Mouse (Mus musculus): ENCODE measurements around the gene Cdh13. TPM values are rescaled to one million over a fixed set of nuclear protein-coding genes. Genes with fewer than 3 reads are reported as not detected.
"Not testable (repeated sequence)": the region's sequence is repeated elsewhere in the genome, so short reads cannot be mapped to it uniquely, and the experiment has no call there.

The Cdh13 gene
- total RNA-seq, 2 experiments from 2014 or later = 182 to 194 TPM

DNA sequence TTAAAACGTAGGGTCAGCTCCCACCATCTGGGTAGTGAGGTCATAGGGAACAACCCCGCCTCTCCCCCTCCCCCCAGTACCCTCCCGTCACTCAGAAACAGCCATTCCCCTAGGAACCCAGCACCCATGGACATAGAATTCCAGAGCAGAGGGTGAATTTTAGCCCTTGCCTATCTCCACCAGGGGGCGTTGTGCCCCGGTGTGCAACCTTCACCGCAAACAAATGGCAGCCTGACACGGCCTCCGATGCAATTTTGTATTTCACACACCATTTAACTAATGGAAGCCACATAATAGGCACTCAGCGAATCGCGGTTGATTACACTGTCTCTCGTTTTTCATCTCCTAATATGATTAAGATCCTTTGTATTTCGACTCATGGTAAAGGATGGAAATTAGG, 461.5 kb downstream of the Cdh13 start:
- intact Hi-C loops (cut with DNase I) = no loop called here
- no peak for DNase-seq

DNA sequence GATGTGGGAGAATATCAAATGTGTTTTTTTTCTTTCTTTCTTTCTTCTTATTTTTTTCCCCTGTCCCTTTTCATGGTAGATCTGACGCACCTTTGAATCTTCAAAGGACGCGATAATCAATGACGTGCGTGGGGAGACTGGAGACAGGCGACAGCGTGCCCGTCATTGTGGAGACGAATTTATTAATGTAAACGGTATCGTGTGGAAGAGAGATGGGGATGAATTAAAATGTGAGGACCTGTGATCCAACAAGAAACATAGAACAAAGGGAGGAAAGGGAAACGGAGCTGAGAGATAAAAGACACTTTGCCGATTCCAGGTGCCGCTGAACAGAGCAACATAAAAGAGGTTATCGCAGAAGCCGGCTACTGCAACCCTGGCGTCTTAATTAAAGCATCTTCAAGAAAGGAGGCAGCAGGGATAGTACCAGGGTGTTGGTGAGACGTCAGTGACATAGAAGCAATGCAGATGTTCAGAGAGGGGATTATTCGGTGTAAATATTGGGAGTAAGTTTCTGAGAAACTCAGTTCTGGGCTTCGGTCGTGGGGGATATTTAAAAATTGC, 464.6 kb downstream of the Cdh13 start:
- intact Hi-C loops (cut with DNase I) = no loop called here
- DNase-seq = no peak

DNA sequence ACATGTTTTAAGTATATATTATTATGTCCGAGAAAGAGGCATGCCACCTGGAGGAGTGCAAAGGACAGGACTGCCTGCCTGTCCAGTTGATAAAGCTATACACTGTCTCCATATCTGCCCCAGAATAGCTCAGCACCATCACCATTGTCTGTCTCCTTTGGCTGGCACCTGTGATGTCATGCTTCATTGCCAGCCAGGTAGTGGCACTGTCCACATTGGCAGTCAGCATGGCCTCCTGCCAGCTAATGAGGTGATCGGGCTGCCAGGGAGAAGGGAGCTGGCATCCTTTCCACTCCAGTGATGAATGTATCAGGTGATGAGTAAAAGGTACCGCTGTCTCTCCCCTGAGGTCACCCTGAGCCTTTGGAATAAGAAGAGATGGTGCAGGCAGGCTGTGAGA, 465.7 kb downstream of the Cdh13 start:
- peak in 1 of 2 experiments; percentile 3 for DNase-seq
- intact Hi-C loops (cut with DNase I) = no loop called here

DNA sequence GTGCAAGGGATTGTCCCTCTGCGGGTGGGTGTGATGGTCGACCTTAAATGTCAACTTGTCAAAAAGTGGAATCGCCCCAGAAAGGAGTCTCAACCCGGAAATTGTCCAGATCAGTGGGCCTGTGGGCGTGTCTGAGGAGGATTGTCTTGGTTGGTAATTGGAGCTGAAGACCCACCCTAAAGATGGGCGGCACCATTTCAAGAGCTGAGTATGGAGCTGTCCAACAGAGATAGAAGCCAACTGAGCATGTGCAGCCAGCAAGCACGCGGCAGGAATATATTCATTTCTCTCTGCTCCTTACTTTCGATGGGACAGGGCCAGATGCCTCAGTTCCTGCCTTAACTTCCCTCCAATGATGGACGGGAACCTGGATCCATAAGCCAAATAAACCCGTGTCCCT, 466.3 kb downstream of the Cdh13 start:
- intact Hi-C loops (cut with DNase I) = no loop called here
- DNase-seq = no peak

DNA sequence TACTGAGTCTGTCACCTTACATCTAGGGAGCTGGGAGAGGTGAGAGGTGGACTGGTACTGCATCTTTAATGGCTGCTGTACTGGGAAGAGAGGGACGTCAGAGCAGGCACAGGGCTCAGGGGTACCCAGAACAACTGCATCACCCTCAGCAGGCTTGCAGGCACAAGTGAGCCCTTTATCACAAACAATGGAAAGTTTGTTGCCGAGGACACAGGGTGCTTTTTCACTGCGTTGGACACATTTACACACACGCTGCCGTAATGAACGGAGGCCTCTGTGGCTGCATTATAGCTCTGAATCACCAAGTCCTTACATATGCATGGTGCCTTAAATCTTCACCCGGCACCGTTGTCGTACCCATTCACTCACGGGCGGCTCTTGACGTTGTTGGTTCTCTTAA, 470.2 kb downstream of the Cdh13 start:
- intact Hi-C loops (cut with DNase I) = no loop called here
- no peak for DNase-seq

DNA sequence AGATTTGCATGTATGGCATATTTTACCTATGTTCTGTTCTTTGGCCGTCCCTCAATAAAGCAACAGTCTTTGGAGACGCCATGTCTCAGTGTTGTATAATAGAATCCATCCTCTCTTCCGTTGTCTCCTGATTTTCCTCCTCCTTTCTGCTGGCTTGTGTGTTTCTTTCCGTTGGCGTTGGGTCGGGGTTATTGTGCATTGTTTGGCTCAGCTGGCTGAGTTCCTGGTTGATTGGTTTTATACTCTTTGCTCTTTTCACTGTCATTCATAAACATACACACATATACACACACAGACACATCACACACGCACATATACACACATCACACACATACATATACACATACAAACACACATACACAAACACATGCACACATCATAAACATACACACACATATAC, 470.6 kb downstream of the Cdh13 start:
- DNase-seq = no peak

DNA sequence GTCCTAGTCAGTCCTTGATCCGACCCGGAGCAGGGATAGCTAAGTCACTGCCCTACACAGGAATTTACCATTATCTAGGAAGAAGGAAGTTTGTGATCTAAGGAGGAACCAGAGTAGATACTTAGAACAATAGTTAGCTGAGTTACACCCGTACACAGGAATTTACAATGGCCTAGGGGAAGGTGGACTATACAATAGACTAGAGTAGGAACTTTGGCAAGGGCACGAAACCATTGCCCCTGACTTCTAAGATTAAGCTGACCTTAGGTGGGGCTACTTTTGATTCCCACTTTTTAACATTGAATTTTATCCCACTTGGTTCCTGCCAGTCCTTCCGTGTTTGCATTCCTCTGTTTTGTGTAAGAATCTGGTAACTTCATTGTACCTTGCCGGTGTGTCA, 494.0 kb downstream of the Cdh13 start:
- intact Hi-C loops (cut with DNase I); DNase-seq: not testable (repeated sequence)

More for the DNA sequence above, 470.6 kb downstream of the Cdh13 start:
- intact Hi-C loops (cut with DNase I) = no loop called here

DNA sequence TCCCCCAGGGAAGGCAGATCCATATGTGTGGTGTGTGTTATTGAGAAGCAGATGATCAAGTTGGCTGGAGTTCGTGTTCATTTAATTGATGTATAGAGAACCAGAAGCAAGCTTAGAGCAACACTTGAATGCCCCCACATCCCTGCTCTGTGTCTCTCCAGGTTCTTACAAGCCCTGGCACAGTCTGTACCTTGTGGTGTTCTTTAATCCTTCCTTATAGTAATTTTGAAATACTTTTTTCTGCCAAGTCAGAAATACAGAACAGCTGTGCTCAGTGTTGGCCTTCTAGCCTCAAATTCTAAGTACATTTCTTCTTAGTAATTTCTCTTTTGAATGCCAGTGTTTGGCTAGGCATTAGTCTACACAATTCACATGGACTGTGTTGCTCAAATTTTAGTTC, 494.8 kb downstream of the Cdh13 start:
- no peak for DNase-seq

DNA sequence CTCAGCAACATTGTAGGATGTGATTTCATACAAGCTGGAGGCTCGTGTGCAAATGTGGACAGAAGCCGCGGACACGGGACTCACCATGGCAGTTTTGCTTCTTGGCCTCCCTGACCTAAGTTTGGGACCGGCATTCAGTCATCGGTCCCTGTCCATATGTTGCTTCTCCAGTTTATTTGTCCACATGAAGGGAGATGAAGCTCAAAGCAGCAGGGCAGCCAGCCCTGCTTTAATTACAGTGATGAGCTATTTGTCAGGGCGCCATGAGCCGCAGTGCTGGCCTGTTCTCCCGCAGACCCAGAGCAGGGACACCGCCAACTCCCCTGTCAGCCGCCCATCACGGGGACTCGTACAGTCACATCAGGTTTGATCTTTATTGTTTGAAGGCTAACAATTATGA, 502.1 kb downstream of the Cdh13 start:
- intact Hi-C loops (cut with DNase I) = no loop called here
- DNase-seq = no peak

More for the DNA sequence above, 494.8 kb downstream of the Cdh13 start:
- intact Hi-C loops (cut with DNase I) = no loop called here

DNA sequence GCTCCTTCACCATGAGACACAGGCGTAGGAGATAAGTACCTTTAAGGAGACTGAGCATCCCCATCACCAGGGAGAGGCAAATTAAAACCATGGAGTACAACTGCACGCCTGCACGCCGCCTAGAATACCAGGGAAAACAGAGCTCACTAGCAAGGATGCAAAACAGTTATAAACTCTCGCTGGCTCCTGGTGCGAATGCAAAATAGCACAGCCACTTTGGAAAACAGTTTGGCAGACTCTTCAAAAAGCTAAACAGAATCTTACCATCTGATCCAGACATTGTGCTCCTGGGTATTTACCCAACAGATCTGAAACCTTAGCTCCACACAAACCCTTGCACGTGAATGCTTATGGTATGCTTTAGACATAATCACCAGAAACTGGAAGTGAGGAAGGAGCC, 506.1 kb downstream of the Cdh13 start:
- intact Hi-C loops (cut with DNase I) = no loop called here

DNA sequence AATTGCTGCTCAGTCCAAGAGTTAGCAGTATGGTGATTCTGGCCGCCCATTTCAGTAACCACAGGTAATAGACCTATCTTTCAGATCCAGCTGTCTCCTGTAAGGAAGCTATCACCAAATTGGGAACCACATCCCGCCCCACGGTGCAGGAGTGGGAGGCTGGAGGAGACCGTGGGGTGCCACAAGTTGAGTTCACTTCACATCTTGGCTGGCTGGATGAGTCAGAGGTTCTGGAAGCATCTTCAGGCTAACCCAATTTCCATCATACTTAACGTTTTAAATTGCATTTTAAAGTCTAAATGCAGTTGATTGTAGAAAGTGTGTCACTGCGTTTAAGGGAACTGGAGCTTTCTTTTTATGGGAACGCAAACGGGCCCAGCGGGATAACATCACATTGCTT, 511.4 kb downstream of the Cdh13 start:
- DNase-seq = no peak

More for the DNA sequence above, 506.1 kb downstream of the Cdh13 start:
- no peak for DNase-seq

DNA sequence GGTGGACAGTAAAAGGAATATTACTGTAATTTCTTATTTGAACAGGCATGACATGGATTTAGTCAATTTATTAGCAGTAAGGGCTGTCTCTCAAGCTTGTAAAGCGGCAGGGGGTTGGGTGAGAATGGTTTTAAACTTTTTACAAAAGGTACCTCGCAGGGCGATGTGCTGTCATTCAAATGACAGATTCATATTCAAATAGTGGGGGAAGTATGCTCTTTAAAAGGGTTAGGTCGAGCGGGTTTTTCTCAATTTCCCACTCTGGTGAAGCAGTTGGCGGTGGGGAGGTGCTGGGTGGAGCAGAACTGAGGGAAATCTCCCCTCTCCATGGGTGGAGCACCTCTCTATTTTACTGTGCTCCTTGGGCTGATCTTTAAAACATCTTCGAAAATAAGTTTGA, 513.0 kb downstream of the Cdh13 start:
- DNase-seq = no peak
- intact Hi-C loops (cut with DNase I) = no loop called here

More for the DNA sequence above, 511.4 kb downstream of the Cdh13 start:
- intact Hi-C loops (cut with DNase I) = no loop called here

DNA sequence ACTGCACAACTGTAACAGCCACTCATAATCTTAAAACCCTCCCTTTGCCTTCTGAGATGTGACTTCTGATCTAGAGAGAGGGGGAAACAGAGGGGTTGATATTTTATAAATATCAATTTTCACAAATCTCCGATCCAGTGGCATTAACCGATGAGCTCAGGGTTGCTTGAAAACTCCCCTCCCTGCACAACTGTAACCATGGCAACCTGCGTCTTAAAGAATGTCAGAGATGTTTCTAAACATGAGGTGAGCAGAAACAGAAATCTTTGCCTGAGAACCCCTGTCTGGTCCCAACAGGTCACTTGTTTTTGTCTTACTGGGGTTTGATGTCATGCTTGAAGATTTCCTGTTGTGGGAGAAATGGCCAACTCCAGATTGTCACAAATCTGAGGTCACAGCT, 513.6 kb downstream of the Cdh13 start:
- DNase-seq = no peak
- intact Hi-C loops (cut with DNase I) = no loop called here

DNA sequence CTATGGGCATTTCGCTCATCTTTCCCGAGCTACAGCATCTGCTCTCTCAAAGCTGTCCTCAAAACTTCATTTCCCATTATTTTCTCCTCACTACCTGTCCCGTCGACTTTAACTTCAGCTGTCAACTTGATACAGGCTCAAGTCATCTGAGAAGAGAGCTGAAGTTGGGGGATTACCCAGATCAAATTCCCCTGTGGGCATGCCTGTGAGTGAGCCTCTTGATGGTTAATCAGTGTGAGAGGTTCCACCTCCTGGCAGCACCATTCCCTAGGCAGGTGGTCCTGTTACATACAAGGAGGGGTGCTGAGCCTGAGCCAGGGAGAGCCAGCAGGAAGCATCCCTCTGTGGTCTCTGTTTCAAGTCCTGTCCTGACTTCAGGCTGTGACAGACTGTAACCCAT, 519.6 kb downstream of the Cdh13 start:
- no peak for DNase-seq
- intact Hi-C loops (cut with DNase I) = no loop called here

DNA sequence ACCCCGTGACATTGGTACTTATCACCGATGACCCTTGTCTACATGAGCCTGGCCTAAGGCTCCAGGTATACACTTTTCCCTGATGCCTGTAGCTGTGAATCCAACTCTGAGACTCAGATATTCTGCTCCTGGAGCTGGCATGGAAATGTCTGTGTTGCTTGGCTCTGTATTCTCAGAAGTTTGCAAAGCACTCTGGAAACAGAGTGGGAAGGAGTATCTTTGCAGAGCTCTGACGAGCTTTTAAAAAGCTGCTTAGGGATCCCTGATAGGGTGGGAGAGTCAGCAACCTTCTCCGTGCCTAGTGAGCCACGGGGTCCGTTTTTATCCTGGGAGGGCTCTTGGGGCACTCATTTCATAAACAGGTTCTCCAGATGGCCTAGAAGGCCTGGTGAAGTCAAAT, 526.1 kb downstream of the Cdh13 start:
- intact Hi-C loops (cut with DNase I) = no loop called here

DNA sequence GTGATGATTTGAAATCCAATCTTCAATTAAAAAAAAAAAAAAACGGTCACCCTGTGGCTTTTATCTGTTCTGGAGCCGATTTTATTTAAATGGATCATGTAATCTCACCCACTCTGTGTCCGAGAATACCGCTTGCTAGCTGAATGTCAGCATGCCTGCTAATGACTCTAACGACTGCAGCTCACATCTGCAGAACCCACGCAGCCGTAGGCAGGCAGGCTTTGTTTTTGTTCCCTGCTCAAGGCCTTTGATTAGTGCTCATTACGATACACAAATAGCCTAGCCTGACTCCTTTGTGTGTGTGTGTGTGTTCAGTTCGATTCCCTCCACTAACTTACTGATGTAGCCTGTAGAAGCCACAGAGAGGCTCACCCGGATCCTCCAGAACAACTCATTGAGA, 531.5 kb downstream of the Cdh13 start:
- intact Hi-C loops (cut with DNase I) = no loop called here
- no peak for DNase-seq

More for the DNA sequence above, 526.1 kb downstream of the Cdh13 start:
- DNase-seq = no peak

DNA sequence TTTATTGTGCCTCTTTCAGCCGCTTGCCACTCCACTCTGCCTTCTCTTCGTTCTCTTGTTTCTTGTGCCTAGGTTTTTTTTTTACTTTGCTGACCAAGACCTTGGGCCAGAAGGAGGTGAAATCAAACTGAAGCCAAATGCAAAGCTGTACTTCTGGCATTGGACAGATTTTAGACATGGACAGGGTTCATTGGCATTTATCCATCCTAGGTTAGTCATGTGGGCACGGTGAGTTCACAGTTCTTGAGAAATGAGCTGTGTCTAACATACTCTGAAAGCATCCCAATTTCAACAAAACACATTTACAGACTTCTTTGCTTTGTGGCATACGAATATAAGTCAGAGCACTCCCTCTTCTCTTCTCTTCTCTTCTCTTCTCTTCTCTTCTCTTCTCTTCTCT, 543.2 kb downstream of the Cdh13 start:
- DNase-seq = no peak
- intact Hi-C loops (cut with DNase I) = no loop called here

DNA sequence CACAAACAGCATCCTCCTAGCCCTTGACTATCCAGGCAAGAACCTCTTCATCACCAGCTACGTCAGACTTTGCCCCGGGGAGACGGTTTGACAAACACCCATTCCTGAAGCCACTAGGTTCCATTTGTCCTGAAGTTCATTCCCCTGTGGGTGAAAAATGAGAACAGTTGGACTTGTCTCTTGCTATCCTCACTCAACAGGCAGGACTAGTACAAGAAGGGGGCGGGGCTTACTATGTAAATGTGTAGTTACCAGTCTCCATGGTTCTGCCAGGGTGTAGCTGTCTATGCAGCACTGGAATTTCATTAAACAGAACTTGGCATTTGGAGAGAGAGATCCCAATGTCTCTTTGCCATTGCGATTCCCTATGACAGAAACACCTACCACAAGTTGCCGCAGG, 544.2 kb downstream of the Cdh13 start:
- no peak for DNase-seq
- intact Hi-C loops (cut with DNase I) = no loop called here

DNA sequence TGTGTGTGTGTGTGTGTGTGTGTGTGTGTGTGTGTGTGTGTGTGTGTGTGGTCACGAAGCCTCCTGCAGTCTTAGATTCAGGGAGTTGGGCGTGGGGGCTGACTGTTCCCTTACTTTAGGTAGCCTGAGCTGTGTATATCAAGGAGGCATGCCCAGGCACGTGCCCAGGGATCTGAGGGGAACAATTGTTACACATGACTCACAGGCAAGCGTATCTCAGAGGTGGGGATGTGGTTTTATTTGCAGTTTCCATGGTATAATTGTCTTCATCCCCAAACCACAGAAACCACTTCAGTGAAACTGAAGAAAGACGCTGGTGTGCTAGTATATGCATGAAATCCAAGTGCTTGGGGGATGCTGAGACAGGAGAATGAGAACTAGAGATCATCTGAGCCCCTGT, 546.8 kb downstream of the Cdh13 start:
- intact Hi-C loops (cut with DNase I) = no loop called here
- DNase-seq = no peak

DNA sequence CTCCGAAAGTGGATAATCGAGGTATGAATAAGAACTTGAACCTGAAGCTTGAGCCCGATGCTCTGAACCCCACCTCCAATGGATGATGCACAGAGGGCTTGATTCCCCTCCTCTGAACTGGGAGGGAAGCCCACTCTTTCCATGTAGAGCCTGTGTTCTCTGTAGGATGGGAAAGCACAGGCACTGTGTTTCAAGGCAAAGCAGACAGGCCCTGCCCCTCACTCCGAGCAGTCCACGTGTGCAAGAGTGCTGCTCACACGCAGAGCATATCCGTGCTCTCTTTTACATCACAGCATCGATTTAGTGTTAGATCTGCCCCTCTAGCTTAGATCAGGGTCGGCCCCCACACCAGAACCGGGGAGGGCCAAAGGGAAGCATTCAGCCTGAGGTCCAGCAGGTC, 547.5 kb downstream of the Cdh13 start:
- intact Hi-C loops (cut with DNase I) = no loop called here
- no peak for DNase-seq

DNA sequence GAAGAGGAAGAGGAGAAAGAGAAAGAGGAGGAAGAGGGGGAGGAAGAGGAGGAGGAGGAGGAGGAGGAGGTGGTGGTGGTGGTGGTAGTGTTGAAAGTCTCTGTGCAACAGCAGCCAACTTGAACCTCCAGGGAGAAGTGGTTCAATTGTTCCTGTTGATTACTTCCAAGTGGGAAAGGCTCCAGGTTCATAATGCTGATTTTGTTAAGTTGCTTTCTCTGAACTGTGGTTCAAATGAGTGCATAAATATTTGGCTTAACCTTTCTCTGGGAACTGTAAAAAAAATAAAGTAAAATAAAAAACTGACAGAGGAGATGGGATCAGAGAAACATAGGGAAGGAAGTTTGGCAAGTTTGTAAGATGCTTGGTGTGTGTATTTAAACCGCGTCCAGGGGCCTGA, 555.3 kb downstream of the Cdh13 start:
- intact Hi-C loops (cut with DNase I) = no loop called here
- no peak for DNase-seq

DNA sequence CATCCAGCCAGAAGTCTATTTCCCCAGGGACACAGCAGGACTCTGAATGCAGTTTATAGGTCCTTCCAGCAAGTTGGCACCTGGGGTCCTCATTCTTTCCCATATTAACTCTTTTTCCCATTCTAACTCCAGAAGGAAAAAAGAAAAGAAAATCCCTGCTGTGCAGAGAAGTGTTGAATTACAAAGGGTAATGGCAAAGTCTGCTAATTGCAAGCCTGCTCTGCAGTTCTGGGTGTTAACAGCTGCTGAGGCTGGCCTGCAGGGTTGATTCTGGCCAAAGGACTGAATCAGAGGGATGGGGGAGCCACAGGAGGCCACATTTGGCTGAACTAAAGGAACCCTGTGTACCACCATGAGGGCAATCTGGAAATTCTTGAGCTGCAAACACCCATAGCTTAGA, 562.2 kb downstream of the Cdh13 start:
- DNase-seq = no peak
- intact Hi-C loops (cut with DNase I) = no loop called here

DNA sequence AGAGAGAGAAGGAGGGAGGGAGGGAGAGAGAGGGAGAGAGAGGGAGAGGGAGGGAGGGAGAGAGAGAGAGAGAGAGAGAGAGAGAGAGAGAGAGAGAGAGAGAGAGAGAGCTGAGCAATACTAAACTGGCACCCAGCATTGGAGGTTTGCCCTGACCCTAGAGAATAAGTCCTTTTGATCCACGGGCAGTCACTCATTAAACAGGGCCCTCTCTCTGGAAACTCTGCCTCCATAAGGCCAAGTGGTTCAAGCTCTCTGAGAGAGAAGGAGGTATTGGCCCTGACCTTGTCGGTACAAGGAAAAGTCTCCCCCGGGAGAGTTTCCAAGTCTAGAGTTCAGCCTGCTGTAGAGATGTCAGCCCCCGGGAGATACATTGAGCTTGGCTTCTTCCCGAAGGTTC, 564.5 kb downstream of the Cdh13 start:
- no peak for DNase-seq
- intact Hi-C loops (cut with DNase I) = no loop called here
